Mouse (Mus musculus): ENCODE data around the gene Gm20605.

DNA sequence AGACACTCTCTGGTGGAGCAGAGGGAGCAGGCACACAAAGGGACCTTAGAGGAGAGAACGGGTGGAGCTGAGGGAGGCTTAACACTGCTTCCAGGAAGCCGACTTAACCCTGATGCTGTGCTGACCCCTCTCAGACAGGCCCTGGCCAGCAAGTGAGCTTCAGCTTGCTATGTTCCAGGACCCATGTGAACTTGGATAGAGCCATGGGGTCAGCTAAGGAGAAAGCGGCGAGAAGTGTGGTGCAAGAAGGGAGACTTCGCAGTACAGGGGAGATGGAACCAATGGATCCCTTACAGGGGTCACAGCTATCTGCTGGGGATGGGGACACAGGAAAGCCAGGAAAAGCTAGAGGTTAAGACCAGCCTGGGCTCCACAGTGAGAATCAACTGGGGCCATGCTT lies 15.9 kb upstream of the Gm20605 start:
- no peak for TF ChIP-seq CTCF (IDR thresholded peaks at IDR 0.05; ENCODE audit: extremely low read depth, insufficient read depth, low read length)
- no peak for TF ChIP-seq POLR2A (IDR thresholded peaks at IDR 0.05; ENCODE audit: extremely low read depth, insufficient read depth, low read length)
